Mouse (Mus musculus) erythroblast, embryonic 14.5 days (primary cell): ENCODE measurements around the gene Rpl7l1.

ENCODE experiments used
- GATA1 ChIP-seq: IDR thresholded peaks from 2 replicates; pipeline ENCODE4 v1.6.1; 2012; ENCODE audit warnings: low read length, inconsistent platforms, mixed read lengths
- TAL1 ChIP-seq: IDR thresholded peaks from 3 replicates; pipeline ENCODE4 v1.6.1; 2012; ENCODE audit warnings: low read length, inconsistent platforms, mixed read lengths

- TF ChIP-seq GATA1: no peak
- no peak for TF ChIP-seq TAL1
Measured at GRCm38 (mm10) chr17:46727271-46727670, 55.2 kb downstream of the Rpl7l1 start.
